Mouse (Mus musculus) olfactory bulb, adult 2 months (tissue): ENCODE measurements around the gene Rasal3.

Experiments
- CTCF ChIP-seq: fragments of 200-500 bp; IDR thresholded peaks from 2 replicates; pipeline ENCODE4 v1.5.1; 2012; ENCODE audit warnings: low read depth, mild to moderate bottlenecking, low read length, moderate library complexity; ENCODE audit not compliant: insufficient read depth
- POLR2A ChIP-seq: fragments of 200-500 bp; IDR thresholded peaks from 2 replicates; pipeline ENCODE4 v1.6.1; 2012; ENCODE audit warnings: mild to moderate bottlenecking, low read depth, low read length, moderate library complexity; ENCODE audit not compliant: insufficient read depth

DNA sequence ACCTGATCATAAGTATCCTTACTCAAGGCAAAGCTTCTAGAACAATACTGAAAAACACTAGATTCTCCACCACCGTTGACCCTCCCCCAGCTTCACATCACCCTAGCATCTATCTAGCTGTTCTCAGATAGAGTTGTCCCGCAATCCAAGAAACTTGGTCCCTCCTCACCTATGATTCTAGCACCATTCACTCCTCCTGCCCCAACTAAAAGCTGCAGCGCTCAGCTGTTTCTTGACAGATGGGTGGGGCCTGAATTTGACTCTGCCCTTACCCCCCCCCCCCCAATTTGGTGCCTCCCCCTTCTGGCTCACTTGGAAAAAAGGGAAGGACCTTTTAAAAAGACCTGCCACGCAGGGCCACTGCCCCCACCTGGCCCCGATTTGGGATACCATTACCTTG, 38.5 kb downstream of the Rasal3 start:
- TF ChIP-seq CTCF (no peak), POLR2A (no peak)
